Mouse (Mus musculus) right cerebral cortex, postnatal 36 days (tissue): Measurements from ENCODE around the gene Actn1.

Source experiments
- DNase-seq, 2 experiments: peaks; one replicate each; pipeline ENCODE4 v3.0.0; 2022; ENCODE audit warnings: low spot score in 2 of 2, mixed read lengths in 1 of 2

The Actn1 gene

GRCm38 (mm10) chr12:80190915-80191314 lies 69.3 kb downstream of the Actn1 start:
- DNase-seq: no peak

GRCm38 (mm10) chr12:80184041-80184440 lies 76.1 kb downstream of the Actn1 start:
- no peak for DNase-seq

- no peak for DNase-seq
Observed at GRCm38 (mm10) chr12:80181831-80182230, 78.3 kb downstream of the Actn1 start.

DNA sequence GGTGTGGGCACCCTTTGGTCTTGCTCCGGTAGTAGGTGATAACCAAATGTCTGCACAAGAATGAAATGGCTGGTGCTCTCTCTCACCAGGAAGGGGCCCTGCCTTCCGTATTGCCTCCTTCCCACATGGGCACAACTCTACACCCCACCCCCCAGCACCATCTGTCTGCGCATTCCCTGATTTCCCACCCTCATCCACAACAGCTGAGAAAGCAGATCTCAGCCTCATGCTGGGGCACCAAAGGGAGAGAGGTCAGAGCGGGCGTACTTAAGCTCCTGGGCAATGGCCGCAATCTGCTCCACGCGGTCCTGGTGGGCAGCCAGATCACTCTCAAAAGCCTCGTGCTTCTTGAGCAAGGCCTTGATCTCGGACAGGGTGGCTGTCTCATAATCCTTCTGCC lies 82.1 kb downstream of the Actn1 start:
- DNase-seq: no peak

- no peak for DNase-seq
Observed at GRCm38 (mm10) chr12:80168736-80169135, 91.4 kb downstream of the Actn1 start.

DNA sequence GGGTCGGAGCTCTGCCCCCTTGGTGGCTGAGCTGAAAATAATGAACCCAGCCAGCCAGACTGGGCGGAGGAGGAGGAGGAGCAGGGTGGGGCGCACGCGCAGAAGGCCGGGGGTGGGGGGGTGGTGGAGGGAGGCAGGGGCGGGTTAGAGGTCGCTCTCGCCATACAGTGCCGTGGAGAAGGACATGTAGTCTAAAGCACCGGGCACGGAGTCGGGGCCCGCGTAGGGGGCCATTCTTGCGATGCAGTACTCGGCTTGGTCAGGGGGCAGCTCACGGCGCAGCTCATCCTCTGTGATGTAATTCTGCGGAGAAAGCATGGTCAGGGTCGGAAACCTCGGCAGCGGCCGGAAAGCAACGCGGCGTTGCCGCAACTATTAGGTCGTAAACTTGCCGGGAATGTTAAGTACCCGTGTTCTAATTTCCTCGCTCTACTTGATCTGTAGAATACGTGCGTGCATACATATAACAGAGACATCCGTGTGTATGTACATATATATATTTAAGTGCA lies 91.9 kb downstream of the Actn1 start:
- DNase-seq: peak; percentile 71 to 79

GRCm38 (mm10) chr12:80167321-80167720 lies 92.8 kb downstream of the Actn1 start:
- DNase-seq: no peak

- no peak for DNase-seq
Observed at GRCm38 (mm10) chr12:80166651-80167050, 93.5 kb downstream of the Actn1 start.

GRCm38 (mm10) chr12:80164526-80164925 lies 95.6 kb downstream of the Actn1 start:
- no peak for DNase-seq

GRCm38 (mm10) chr12:80162448-80162847 lies 97.7 kb downstream of the Actn1 start:
- no peak for DNase-seq

DNA sequence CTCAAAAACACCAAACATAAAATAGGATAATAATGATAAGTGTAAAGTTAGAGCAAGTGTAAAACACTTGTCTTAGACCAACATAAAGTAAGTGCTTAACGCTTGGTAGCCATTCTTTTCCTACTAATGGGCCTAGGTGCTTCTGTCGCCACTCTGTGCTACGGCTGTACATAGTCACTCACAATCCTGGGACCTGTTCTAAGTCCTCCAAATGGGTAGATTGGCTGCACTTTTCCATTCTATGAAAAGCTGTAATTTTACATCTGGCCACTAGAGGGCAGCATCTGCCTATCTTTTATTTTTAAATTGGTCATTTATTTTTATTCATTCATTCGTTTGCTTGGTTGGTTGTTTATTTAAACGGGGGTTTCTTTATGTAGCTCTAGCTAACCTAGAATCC lies 102.5 kb downstream of the Actn1 start:
- no peak for DNase-seq

GRCm38 (mm10) chr12:80153687-80154326 lies 106.4 kb downstream of the Actn1 start:
- DNase-seq: no peak

- no peak for DNase-seq
Observed at GRCm38 (mm10) chr12:80153078-80153477, 107.1 kb downstream of the Actn1 start.

GRCm38 (mm10) chr12:80151821-80152220 lies 108.3 kb downstream of the Actn1 start:
- no peak for DNase-seq

DNA sequence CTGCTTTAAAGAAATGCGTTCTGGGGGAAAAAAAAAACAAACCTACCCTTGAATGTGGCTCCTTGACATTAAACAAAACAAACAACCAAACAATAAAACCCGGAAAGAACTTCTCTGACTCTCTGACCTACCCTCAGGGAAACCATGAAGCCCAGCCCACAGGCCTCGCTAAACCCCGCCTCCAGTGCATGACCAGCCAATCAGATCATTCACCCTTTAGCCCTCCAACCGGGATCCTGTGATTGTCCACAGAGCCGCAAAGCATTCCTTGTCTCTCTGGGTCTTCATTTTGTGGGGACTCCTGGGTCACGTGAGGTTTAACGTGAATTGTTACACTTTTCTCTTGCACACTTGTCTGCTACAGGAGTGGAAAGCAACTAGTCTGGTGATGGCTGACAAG lies 109.5 kb downstream of the Actn1 start:
- no peak for DNase-seq

- no peak for DNase-seq
Observed at GRCm38 (mm10) chr12:80147563-80148214, 112.5 kb downstream of the Actn1 start.

- DNase-seq: peak in 1 of 2 experiments; percentile 51
Observed at GRCm38 (mm10) chr12:80146227-80147223, 113.6 kb downstream of the Actn1 start.

- DNase-seq: no peak
Observed at GRCm38 (mm10) chr12:80145365-80145764, 114.8 kb downstream of the Actn1 start.

DNA sequence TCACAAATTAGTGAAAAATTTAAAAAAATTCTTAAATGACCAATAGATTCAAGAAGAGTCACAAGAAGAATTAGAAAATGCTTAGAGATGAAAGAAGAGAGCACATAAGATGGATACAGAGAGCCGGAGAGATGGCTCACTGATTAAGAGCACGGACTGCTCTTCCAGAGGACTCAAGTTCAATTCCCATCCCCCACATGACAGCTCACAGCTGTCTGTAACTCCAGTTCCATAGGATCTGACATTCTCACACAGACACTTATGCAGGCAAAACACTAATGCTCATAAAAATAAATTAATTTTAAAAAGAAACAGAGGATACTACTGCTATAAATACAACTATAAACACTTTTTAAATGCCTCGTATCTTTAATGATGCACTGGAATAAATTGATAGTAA lies 115.3 kb downstream of the Actn1 start:
- no peak for DNase-seq

DNA sequence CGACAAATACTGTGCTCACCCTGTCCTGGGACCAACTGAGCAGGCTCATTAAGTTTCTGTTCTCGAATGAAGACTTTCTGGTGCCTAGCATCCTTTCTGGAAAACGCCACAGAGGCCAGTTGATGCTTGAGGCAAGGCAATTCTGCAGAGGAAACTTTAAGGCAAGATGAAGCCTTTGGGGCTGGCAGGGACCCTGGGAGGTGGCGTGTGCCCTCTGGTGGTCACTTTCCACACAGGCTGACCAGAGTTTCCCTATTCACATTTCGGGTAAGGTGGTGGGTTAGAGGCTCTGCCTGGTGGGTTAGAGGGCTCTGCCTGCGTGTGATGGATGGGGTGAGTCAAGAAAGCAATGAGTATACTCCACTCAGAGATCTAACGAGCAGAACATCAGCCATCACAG lies 118.7 kb downstream of the Actn1 start:
- no peak for DNase-seq

DNA sequence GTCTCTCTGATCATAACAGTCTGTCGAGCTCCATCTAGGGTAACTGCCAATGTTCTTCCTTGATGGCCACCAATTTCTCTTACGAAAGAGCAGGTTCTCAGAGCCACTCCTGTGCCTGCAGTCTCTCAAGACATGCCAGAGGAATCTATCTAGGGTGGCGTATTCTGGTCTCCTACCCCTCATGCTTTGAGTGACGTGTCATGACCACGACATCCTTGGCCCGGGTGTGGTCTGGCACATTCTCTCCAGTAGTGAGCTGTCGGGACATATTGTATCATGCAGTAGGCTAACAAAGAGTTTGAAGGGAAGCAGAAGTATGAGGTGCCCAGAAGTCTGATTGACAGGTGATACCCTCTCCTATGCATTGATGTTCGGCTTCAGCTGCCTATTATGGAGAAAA lies 119.2 kb downstream of the Actn1 start:
- no peak for DNase-seq

DNA sequence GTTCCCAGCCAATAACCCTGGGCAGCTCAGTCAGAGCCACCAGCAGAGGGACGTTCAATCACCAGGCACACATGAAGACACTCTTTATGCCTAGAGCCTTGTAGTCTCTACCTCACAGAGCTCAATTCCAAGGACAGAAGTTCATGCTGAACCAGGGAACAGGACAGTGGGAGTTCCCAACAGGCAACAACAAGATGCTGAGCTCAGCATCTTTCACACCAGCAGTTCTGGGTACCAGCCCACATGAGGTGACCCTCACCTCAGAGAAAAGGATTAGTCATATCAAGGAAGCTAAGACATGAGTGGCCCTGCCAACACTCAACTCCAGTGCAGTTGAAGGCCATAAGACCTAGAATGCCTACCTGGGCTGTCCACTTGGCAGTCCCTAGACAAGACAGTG lies 122.4 kb downstream of the Actn1 start:
- no peak for DNase-seq
